Mouse (Mus musculus): Measurements from ENCODE around the gene Tamm41.
A peak's percentile ranks its signal among the peaks of the same experiment; 100 is the strongest.

The Tamm41 gene

GRCm38 (mm10) chr6:115037103-115038094 lies at the start of gene Tamm41:
Gene Tamm41 (minus strand): TSS chr6:115037876.
- DNase-seq: peak; percentile 98

GRCm38 (mm10) chr6:115085274-115085841 lies 47.7 kb upstream of the Tamm41 start:
- DNase-seq: no peak

- DNase-seq: no peak
These were observed 39.3 kb upstream of the Tamm41 start for GRCm38 (mm10) chr6:115076781-115077575.

- DNase-seq: peak; percentile 88
These were observed 34.3 kb upstream of the Tamm41 start for GRCm38 (mm10) chr6:115072024-115072423.

- no peak for DNase-seq
These were observed 27.9 kb upstream of the Tamm41 start for GRCm38 (mm10) chr6:115065411-115066241.

- DNase-seq: no peak
These were observed 25.1 kb upstream of the Tamm41 start for GRCm38 (mm10) chr6:115062605-115063350.

GRCm38 (mm10) chr6:115059227-115059626 lies 21.6 kb upstream of the Tamm41 start:
- DNase-seq: no peak

GRCm38 (mm10) chr6:115056699-115057098 lies 19.0 kb upstream of the Tamm41 start:
- no peak for DNase-seq

GRCm38 (mm10) chr6:115055440-115055839 lies 17.8 kb upstream of the Tamm41 start:
- no peak for DNase-seq

GRCm38 (mm10) chr6:115051586-115052197 lies 14.0 kb upstream of the Tamm41 start:
- DNase-seq: no peak

- DNase-seq: no peak
These were observed 11.3 kb upstream of the Tamm41 start for GRCm38 (mm10) chr6:115049015-115049414.

GRCm38 (mm10) chr6:115047816-115048215 lies 10.1 kb upstream of the Tamm41 start:
- no peak for DNase-seq

- no peak for DNase-seq
These were observed 8.4 kb upstream of the Tamm41 start for GRCm38 (mm10) chr6:115046064-115046463.

- DNase-seq: no peak
These were observed 7.0 kb upstream of the Tamm41 start for GRCm38 (mm10) chr6:115044709-115045108.

GRCm38 (mm10) chr6:115043657-115044500 lies 6.2 kb upstream of the Tamm41 start:
- no peak for DNase-seq

GRCm38 (mm10) chr6:115042609-115043008 lies 4.9 kb upstream of the Tamm41 start:
- DNase-seq: no peak

GRCm38 (mm10) chr6:115033441-115033840 lies 4.2 kb downstream of the Tamm41 start:
- DNase-seq: no peak

- no peak for DNase-seq
These were observed 7.6 kb downstream of the Tamm41 start for GRCm38 (mm10) chr6:115030098-115030497.

- DNase-seq: no peak
These were observed 8.4 kb downstream of the Tamm41 start for GRCm38 (mm10) chr6:115029248-115029647.

- DNase-seq: no peak
These were observed 10.1 kb downstream of the Tamm41 start for GRCm38 (mm10) chr6:115027485-115027992.

All from heart, adult 11 months (tissue).